Mouse (Mus musculus): ENCODE results near the gene Gjb3. TPM values are rescaled to one million over a fixed set of nuclear protein-coding genes. Genes with fewer than 3 reads are reported as not detected.

Gjb3 gene
- total and polyA plus RNA-seq, 2 experiments: not detected

DNA sequence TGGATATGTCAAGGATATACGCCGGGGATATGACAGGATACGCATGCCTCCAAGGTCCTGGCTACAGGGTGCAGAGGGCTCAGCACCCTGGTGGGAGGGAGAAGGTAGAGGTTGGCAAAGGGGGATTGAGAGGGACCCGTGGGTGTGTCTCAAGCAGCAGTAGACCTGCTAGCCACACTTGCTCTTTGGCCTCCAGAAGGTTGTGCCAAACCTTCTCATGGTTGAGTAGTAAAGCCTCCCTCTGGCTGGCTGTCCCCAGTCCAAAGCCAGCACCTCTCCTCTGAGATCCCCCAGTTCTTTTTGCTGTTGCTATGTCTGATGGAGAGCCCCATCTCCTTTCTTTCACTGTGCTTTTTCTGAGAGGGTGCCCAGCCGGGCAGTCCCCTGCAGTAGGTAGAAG is 5.4 kb downstream of the Gjb3 start:
- no peak overlapping the region for H3K27ac ChIP-seq (replicated peaks; ENCODE audit: insufficient read depth, low read depth, low read length)
- no peak overlapping the region for H3K4me3 ChIP-seq (ENCODE audit: insufficient read depth, low read depth, low read length)
- H3K27me3 ChIP-seq (ENCODE audit: control insufficient read depth, insufficient read depth, low read length): 0 out of 2 replicates have a peak, but pooled peaks cover under 1% of the 10 kb centered on the region
- WGBS: 78% methylated on average over 5 of the region's 5 CpGs
- H3K4me1 ChIP-seq (ENCODE audit: control insufficient read depth, insufficient read depth, low read length): no peaks in the 10 kb centered on the region
- DNase-seq (ENCODE audit: extremely low read depth, low read depth, low spot score): no peak
- H3K9ac ChIP-seq (ENCODE audit: low read depth, low read length): no peak overlapping the region
- no peak for TF ChIP-seq POLR2A (IDR thresholded peaks at IDR 0.05; ENCODE audit: extremely low read depth, insufficient read depth, low read length)
- no peak for TF ChIP-seq CTCF (IDR thresholded peaks at IDR 0.05; ENCODE audit: low read depth, low read length)
- no peaks in the 10 kb centered on the region for H3K36me3 ChIP-seq (ENCODE audit: control insufficient read depth, insufficient read depth, low read length)
- H3K79me2 ChIP-seq (ENCODE audit: control insufficient read depth, insufficient read depth, low read length): no peaks in the 10 kb centered on the region

DNA sequence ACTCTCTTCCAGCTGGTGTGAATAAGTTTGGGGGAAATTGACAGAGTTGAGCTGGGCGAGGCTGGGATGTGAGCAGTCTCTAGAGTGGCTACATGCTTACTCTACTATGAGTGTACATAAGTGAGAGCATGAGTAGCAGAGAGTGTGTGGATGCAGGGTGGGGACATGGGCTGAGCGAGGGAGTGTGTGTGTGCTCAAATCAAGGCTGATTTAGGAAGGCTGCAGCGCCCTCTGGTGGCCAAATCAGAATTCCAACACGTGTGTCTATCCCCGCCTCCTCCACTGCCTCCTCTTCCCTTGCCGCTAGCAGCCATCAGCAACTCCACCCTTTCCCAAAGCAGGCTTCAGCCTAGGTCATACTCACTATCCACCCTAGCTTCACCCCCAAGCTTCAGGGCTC is 5.9 kb downstream of the Gjb3 start:
- WGBS: 10% methylated on average over 6 of the region's 6 CpGs
- TF ChIP-seq POLR2A (IDR thresholded peaks at IDR 0.05; ENCODE audit: extremely low read depth, insufficient read depth, low read length) (no peak), CTCF (IDR thresholded peaks at IDR 0.05; ENCODE audit: low read depth, low read length) (peak; percentile 90)
- Histone ChIP-seq H3K9ac (ENCODE audit: low read depth, low read length) (no peak overlapping the region), H3K4me1 (ENCODE audit: control insufficient read depth, insufficient read depth, low read length) (no peaks in the 10 kb centered on the region), H3K27me3 (ENCODE audit: control insufficient read depth, insufficient read depth, low read length) (no peaks in the 10 kb centered on the region), H3K79me2 (ENCODE audit: control insufficient read depth, insufficient read depth, low read length) (no peaks in the 10 kb centered on the region), H3K36me3 (ENCODE audit: control insufficient read depth, insufficient read depth, low read length) (no peaks in the 10 kb centered on the region), H3K4me3 (ENCODE audit: insufficient read depth, low read depth, low read length) (no peak overlapping the region), H3K27ac (replicated peaks; ENCODE audit: insufficient read depth, low read depth, low read length) (no peak overlapping the region)
- DNase-seq (ENCODE audit: extremely low read depth, low read depth, low spot score): peak; percentile 42

DNA sequence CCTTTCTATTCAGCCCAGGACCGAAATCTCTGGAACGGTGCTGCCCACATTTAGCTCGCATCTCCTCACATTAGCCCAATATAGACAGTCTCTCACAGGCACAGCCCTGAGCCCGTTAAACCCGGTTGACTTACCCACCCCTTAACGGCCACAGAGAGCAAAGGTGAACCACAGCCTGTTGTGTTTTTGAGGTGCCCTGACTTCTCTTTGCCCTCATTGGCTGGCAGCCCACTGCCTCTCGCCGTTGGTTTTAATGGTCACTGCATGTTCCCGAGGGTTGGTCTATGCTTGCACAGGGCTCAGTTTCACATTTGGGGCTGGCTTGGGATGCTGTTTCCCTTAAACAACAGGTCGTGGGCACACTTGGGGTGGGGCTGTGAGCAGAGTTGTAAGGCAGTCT is 6.3 kb downstream of the Gjb3 start:
- H3K4me1 ChIP-seq (ENCODE audit: control insufficient read depth, insufficient read depth, low read length): no peaks in the 10 kb centered on the region
- no peaks in the 10 kb centered on the region for H3K36me3 ChIP-seq (ENCODE audit: control insufficient read depth, insufficient read depth, low read length)
- no peaks in the 10 kb centered on the region for H3K27me3 ChIP-seq (ENCODE audit: control insufficient read depth, insufficient read depth, low read length)
- DNase-seq (ENCODE audit: extremely low read depth, low read depth, low spot score): peak; percentile 22
- H3K27ac ChIP-seq (replicated peaks; ENCODE audit: insufficient read depth, low read depth, low read length): no peak overlapping the region
- 44% methylated on average over 10 of the region's 10 CpGs for WGBS
- no peak overlapping the region for H3K9ac ChIP-seq (ENCODE audit: low read depth, low read length)
- TF ChIP-seq POLR2A (IDR thresholded peaks at IDR 0.05; ENCODE audit: extremely low read depth, insufficient read depth, low read length): no peak
- TF ChIP-seq CTCF (IDR thresholded peaks at IDR 0.05; ENCODE audit: low read depth, low read length): no peak
- H3K79me2 ChIP-seq (ENCODE audit: control insufficient read depth, insufficient read depth, low read length): no peaks in the 10 kb centered on the region
- H3K4me3 ChIP-seq (ENCODE audit: insufficient read depth, low read depth, low read length): no peak overlapping the region

DNA sequence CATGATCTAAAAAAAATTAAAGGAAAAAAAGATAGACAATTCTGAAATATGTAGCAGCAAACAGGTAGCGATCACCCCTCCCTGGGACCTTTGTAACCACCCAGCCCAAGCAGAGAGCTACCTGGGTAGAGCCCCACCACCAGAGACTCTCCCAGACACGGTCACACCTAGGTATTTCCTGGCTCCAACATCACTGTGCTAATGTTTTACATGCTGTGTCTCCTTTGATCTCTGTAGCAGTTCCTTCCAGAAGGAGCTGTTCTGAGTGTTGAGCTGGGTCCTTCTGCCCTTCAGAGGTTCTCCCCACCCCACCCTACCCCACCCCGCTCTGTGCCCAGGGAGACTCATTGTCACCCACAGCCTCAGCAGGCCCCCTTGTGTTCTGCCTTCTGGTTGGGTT is 7.0 kb downstream of the Gjb3 start:
- DNase-seq (ENCODE audit: extremely low read depth, low read depth, low spot score): no peak
- no peak overlapping the region for H3K4me3 ChIP-seq (ENCODE audit: insufficient read depth, low read depth, low read length)

DNA sequence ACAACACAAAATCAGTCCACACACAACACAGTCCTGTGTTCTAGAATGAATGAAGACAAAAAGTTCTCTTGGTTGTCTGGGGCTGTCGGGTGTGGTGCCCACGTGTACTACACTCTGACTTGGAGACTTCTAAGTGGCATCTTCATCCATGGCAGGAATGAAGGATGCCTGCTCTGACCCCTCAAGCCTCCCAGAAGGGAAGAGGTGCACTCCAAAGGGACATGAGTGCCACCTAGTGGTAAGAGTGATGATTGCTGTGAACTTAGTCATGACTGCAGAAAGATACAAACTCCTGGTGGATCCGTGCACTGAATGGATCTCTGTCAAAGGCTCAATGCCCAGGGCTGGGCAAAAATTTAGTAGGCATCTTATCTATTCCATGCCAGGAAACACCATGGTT is 11.0 kb downstream of the Gjb3 start:
- no peaks in the 10 kb centered on the region for H3K4me1 ChIP-seq (ENCODE audit: control insufficient read depth, insufficient read depth, low read length)
- peak; percentile 33 for DNase-seq (ENCODE audit: extremely low read depth, low read depth, low spot score)
- WGBS: 2% methylated on average over 3 of the region's 3 CpGs
- no peaks in the 10 kb centered on the region for H3K36me3 ChIP-seq (ENCODE audit: control insufficient read depth, insufficient read depth, low read length)
- H3K9ac ChIP-seq (ENCODE audit: low read depth, low read length): no peak overlapping the region
- no peaks in the 10 kb centered on the region for H3K27me3 ChIP-seq (ENCODE audit: control insufficient read depth, insufficient read depth, low read length)
- H3K4me3 ChIP-seq (ENCODE audit: insufficient read depth, low read depth, low read length): no peak overlapping the region
- no peaks in the 10 kb centered on the region for H3K79me2 ChIP-seq (ENCODE audit: control insufficient read depth, insufficient read depth, low read length)
- peak; percentile 69 for TF ChIP-seq CTCF (IDR thresholded peaks at IDR 0.05; ENCODE audit: low read depth, low read length)
- TF ChIP-seq POLR2A (IDR thresholded peaks at IDR 0.05; ENCODE audit: extremely low read depth, insufficient read depth, low read length): no peak
- no peak overlapping the region for H3K27ac ChIP-seq (replicated peaks; ENCODE audit: insufficient read depth, low read depth, low read length)

More for the DNA sequence above, 7.0 kb downstream of the Gjb3 start:
- H3K4me1 ChIP-seq (ENCODE audit: control insufficient read depth, insufficient read depth, low read length): no peaks in the 10 kb centered on the region
- H3K79me2 ChIP-seq (ENCODE audit: control insufficient read depth, insufficient read depth, low read length): no peaks in the 10 kb centered on the region
- 87% methylated on average over 3 of the region's 3 CpGs for WGBS
- no peaks in the 10 kb centered on the region for H3K27me3 ChIP-seq (ENCODE audit: control insufficient read depth, insufficient read depth, low read length)
- no peaks in the 10 kb centered on the region for H3K36me3 ChIP-seq (ENCODE audit: control insufficient read depth, insufficient read depth, low read length)
- H3K9ac ChIP-seq (ENCODE audit: low read depth, low read length): no peak overlapping the region
- TF ChIP-seq POLR2A (IDR thresholded peaks at IDR 0.05; ENCODE audit: extremely low read depth, insufficient read depth, low read length) (no peak), CTCF (IDR thresholded peaks at IDR 0.05; ENCODE audit: low read depth, low read length) (no peak)
- no peak overlapping the region for H3K27ac ChIP-seq (replicated peaks; ENCODE audit: insufficient read depth, low read depth, low read length)

DNA sequence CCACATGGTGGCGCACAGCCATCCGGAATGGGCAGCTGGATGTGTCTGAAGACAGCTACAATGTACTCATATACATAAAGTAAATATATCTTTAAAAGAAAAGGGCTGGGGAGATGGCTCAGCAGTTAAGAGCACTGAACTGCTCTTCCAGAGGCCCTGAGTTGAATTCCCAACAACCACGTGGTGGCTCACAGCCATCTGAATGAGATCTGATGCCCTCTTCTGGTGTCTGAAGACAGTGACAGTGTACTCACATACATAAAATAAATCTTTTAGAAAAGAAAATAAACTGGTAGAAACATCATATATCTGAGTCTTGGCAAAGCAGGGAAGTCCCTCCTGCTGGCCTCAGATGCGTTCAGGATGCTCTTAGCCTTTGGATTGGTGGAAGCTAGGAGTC is 13.5 kb downstream of the Gjb3 start:
- H3K4me3 ChIP-seq (ENCODE audit: insufficient read depth, low read depth, low read length): no peak overlapping the region
- H3K4me1 ChIP-seq (ENCODE audit: control insufficient read depth, insufficient read depth, low read length): no peaks in the 10 kb centered on the region
- H3K9ac ChIP-seq (ENCODE audit: low read depth, low read length): no peak overlapping the region
- no peaks in the 10 kb centered on the region for H3K36me3 ChIP-seq (ENCODE audit: control insufficient read depth, insufficient read depth, low read length)
- H3K79me2 ChIP-seq (ENCODE audit: control insufficient read depth, insufficient read depth, low read length): no peaks in the 10 kb centered on the region
- DNase-seq (ENCODE audit: extremely low read depth, low read depth, low spot score): peak; percentile 3
- H3K27me3 ChIP-seq (ENCODE audit: control insufficient read depth, insufficient read depth, low read length): no peaks in the 10 kb centered on the region
- H3K27ac ChIP-seq (replicated peaks; ENCODE audit: insufficient read depth, low read depth, low read length): no peak overlapping the region
- TF ChIP-seq CTCF (IDR thresholded peaks at IDR 0.05; ENCODE audit: low read depth, low read length): no peak
- TF ChIP-seq POLR2A (IDR thresholded peaks at IDR 0.05; ENCODE audit: extremely low read depth, insufficient read depth, low read length): no peak
- WGBS: 61% methylated on average over 4 of the region's 4 CpGs
